In genomic region chr1:152560477-152560876, GRCm38 (mm10) we compare ENCODE assay signal across 8 mouse cellular contexts.
DNase-seq lines count a peak whose midpoint lies in the region; ATAC-seq and TF ChIP-seq lines count a peak whose summit lies in the region.

No protein-coding gene starts in this region.

- H3K27ac ChIP-seq in liver, adult 2 months (replicated peaks; ENCODE audit: insufficient read depth, low read depth, low read length), result 0 out of 2 replicates have a peak overlapping the region, but pooled peaks have one; percentile 14
- H3K27ac ChIP-seq in liver, postnatal 0 days (ENCODE audit: low read depth), result no peak overlapping the region
- peak overlapping the region; percentile 31; the same call in 1 of the 2 replicates for H3K27ac ChIP-seq in kidney, embryonic 16.5 days (ENCODE audit: low read length)

- ATAC-seq in liver, postnatal 0 days, result no peak
- ATAC-seq in kidney, embryonic 16.5 days (ENCODE audit: low FRiP score, low TSS enrichment), result no peak

- H3K4me2 ChIP-seq in liver, postnatal 0 days (ENCODE audit: low read depth, low read length), result no peak overlapping the region
- H3K4me2 ChIP-seq in kidney, embryonic 16.5 days (replicated peaks; ENCODE audit: low read depth, low read length), result no peak overlapping the region

- peak; percentile 22 for DNase-seq in liver, adult 2 months (ENCODE audit: extremely low read depth, low read depth, low spot score)
- DNase-seq in liver, postnatal 0 days, result no peak
- peak; percentile 48 to 55 for DNase-seq in frontal cortex, postnatal 10 days (ENCODE audit: low spot score in 2 of 2)
- DNase-seq in lung, postnatal 14 days, result peak; percentile 72
- no peak for DNase-seq in thymus, postnatal 36 days
- DNase-seq in urinary bladder, postnatal 36 days (ENCODE audit: low spot score in 2 of 2), result no peak
- no peak for DNase-seq in liver

- no peak for TF ChIP-seq POLR2A in liver, adult 2 months (IDR thresholded peaks at IDR 0.05; ENCODE audit: extremely low read depth, insufficient read depth, low read length)

- no peak overlapping the region for H3K4me3 ChIP-seq in liver, adult 2 months (ENCODE audit: insufficient read depth, low read depth, low read length)
- H3K4me3 ChIP-seq in liver, postnatal 0 days (ENCODE audit: low read depth, low read length), result no peak overlapping the region
- H3K4me3 ChIP-seq in kidney, embryonic 16.5 days (ENCODE audit: low read length), result no peak overlapping the region

- H3K4me1 ChIP-seq in liver, adult 2 months (ENCODE audit: control insufficient read depth, insufficient read depth, low read length), result peaks cover 4% of the 10 kb centered on the region; the same call in 1 of the 2 replicates
- H3K4me1 ChIP-seq in liver, postnatal 0 days (ENCODE audit: insufficient read depth), result no peaks in the 10 kb centered on the region
- peaks cover 43% of the 10 kb centered on the region for H3K4me1 ChIP-seq in kidney, embryonic 16.5 days (ENCODE audit: insufficient read depth, low read length)

- WGBS in liver, adult 2 months, result 78% methylated on average over 5 of the region's 5 CpGs
- WGBS in liver, postnatal 0 days (ENCODE audit: insufficient replicate concordance), result 71% methylated on average over 5 of the region's 5 CpGs
- 55% methylated on average over 5 of the region's 5 CpGs for WGBS in kidney, embryonic 16.5 days

- TF ChIP-seq EP300 in liver, postnatal 0 days (IDR thresholded peaks at IDR 0.05; ENCODE audit: low read depth), result no peak

- no peaks in the 10 kb centered on the region for H3K79me2 ChIP-seq in liver, adult 2 months (ENCODE audit: control insufficient read depth, insufficient read depth, low read length)

- no peaks in the 10 kb centered on the region for H3K9me3 ChIP-seq in liver, postnatal 0 days (ENCODE audit: low read length)
- no peaks in the 10 kb centered on the region for H3K9me3 ChIP-seq in kidney, embryonic 16.5 days (ENCODE audit: low read length)

- H3K36me3 ChIP-seq in liver, adult 2 months (ENCODE audit: control insufficient read depth, insufficient read depth, low read length), result 0 out of 2 replicates have a peak, but pooled peaks cover 2% of the 10 kb centered on the region
- no peaks in the 10 kb centered on the region for H3K36me3 ChIP-seq in liver, postnatal 0 days (replicated peaks; ENCODE audit: insufficient read depth, low read length)
- no peaks in the 10 kb centered on the region for H3K36me3 ChIP-seq in kidney, embryonic 16.5 days (ENCODE audit: insufficient read depth, low read length)

- H3K27me3 ChIP-seq in liver, adult 2 months (ENCODE audit: control insufficient read depth, insufficient read depth, low read length), result no peaks in the 10 kb centered on the region
- no peaks in the 10 kb centered on the region for H3K27me3 ChIP-seq in liver, postnatal 0 days (ENCODE audit: insufficient read depth, low read length)
- no peaks in the 10 kb centered on the region for H3K27me3 ChIP-seq in kidney, embryonic 16.5 days (ENCODE audit: insufficient read depth, low read length)

- no peak for TF ChIP-seq CTCF in liver, adult 2 months (IDR thresholded peaks at IDR 0.05; ENCODE audit: low read depth, low read length)
- TF ChIP-seq CTCF in liver, postnatal 0 days (IDR thresholded peaks at IDR 0.05; ENCODE audit: low read depth), result no peak

- no peak overlapping the region for H3K9ac ChIP-seq in liver, adult 2 months (ENCODE audit: low read depth, low read length)
- H3K9ac ChIP-seq in liver, postnatal 0 days (replicated peaks), result no peak overlapping the region
- H3K9ac ChIP-seq in kidney, embryonic 16.5 days (replicated peaks; ENCODE audit: low read length), result no peak overlapping the region

Comparison
In these comparisons a context has a peak if more than half of its experiments do, and no peak if none do; other contexts are left out.
1. DNase-seq: peak in liver, adult 2 months (single experiment), frontal cortex, postnatal 10 days (2 of 2) and lung, postnatal 14 days (single experiment); none in liver, postnatal 0 days (single experiment), thymus, postnatal 36 days (0 of 2), urinary bladder, postnatal 36 days (0 of 2) and liver (single experiment).